Mouse (Mus musculus) heart, adult 2 months (tissue): Measurements from ENCODE around the gene Srgap1.

Experiments
- CTCF ChIP-seq: fragments of 200-600 bp; IDR thresholded peaks from 2 replicates; pipeline ENCODE4 v1.8.1; 2022; ENCODE audit warnings: antibody characterized with exemption, mild to moderate bottlenecking, moderate library complexity
- POLR2A ChIP-seq: fragments of 200-500 bp; IDR thresholded peaks from 2 replicates; pipeline ENCODE4 v1.6.1; 2011; ENCODE audit warnings: mild to moderate bottlenecking, low read depth, low read length, control low read depth; ENCODE audit not compliant: insufficient read depth

- TF ChIP-seq POLR2A (no peak), CTCF (no peak)
Measured at GRCm38 (mm10) chr10:121918579-121918978, 128.5 kb downstream of the Srgap1 start.
